In genomic region chr10:55416769-55417168, GRCm38 (mm10) we compare ENCODE assay signal across 19 mouse cellular contexts.
DNase-seq lines count a peak whose midpoint lies in the region; TF ChIP-seq lines count a peak whose summit lies in the region.
"Had no signal": no experiment of that assay in that cellular context is flagged by ENCODE, and none has a peak within 500 bp of the region (broad histone marks: within the 10 kb centered on the region; RNA-seq: fewer than 3 reads in every experiment).

No protein-coding gene starts in this region.

- peak overlapping the region; percentile 40 for H3K4me2 ChIP-seq in myocyte (ENCODE audit: low read depth)
- H3K4me2 ChIP-seq: forebrain, embryonic 15.5 days; heart, embryonic 12.5 days; hindbrain, embryonic 12.5 days had no signal

- no peak for TF ChIP-seq POLR2A in myocyte (IDR thresholded peaks at IDR 0.05; ENCODE audit: insufficient read length, low read depth)

- H3ac ChIP-seq in myocyte (ENCODE audit: control insufficient read depth, insufficient read length), result no peak overlapping the region

- H3K36me3 ChIP-seq in myocyte (ENCODE audit: control insufficient read depth, insufficient read depth), result no peaks in the 10 kb centered on the region
- H3K36me3 ChIP-seq: forebrain, embryonic 15.5 days; heart, embryonic 12.5 days; hindbrain, embryonic 12.5 days had no signal

- peak; percentile 6 for DNase-seq in heart, adult 11 months
- no peak for DNase-seq in heart, postnatal 14 days
- DNase-seq in 416B (ENCODE audit: low read depth) (peak; percentile 18), adipocyte (ENCODE audit: low spot score) (peak; percentile 2)
- DNase-seq in urinary bladder, postnatal 4 days (ENCODE audit: low spot score in 2 of 2), result no peak
- DNase-seq in cerebellum, postnatal 36 days, result no peak
- DNase-seq: adrenal gland, postnatal 25 days; cerebellum, adult 11 months; cerebellum, adult 9-11 months; gastrocnemius, postnatal 10 days; heart, adult 18-20 months; heart, postnatal 10 days; kidney, adult 18-20 months; left cerebral cortex, postnatal 4 days had no signal

- H3K79me2 ChIP-seq in myocyte (ENCODE audit: control insufficient read depth, insufficient read depth), result no peaks in the 10 kb centered on the region

- intact Hi-C loops in heart, postnatal 14 days (cut with DNase I), result no loop called here

- H3K27me3 ChIP-seq in myocyte (ENCODE audit: control insufficient read depth, insufficient read depth, insufficient read length), result no peaks in the 10 kb centered on the region
- H3K27me3 ChIP-seq: forebrain, embryonic 15.5 days; heart, embryonic 12.5 days; hindbrain, embryonic 12.5 days had no signal

- H3K4me3 ChIP-seq in myocyte, result no peak overlapping the region
- H3K4me3 ChIP-seq: erythroblast, embryonic 14.5 days; forebrain, embryonic 15.5 days; heart, embryonic 12.5 days; hindbrain, embryonic 12.5 days had no signal

TF ChIP-seq in myocyte, 11 proteins besides CTCF, POLR2A, EP300 and RAD21:
- 0 out of 2 replicates have a peak, but pooled peaks have one; percentile 19 for TF ChIP-seq CEBPB (IDR thresholded peaks at IDR 0.05; ENCODE audit: insufficient read depth, poor library complexity, severe bottlenecking)
- no peak for TF ChIP-seq USF1 (IDR thresholded peaks at IDR 0.05; ENCODE audit: low read depth)

Comparison
In these comparisons a context has a peak if more than half of its experiments do, and no peak if none do; other contexts are left out.
1. DNase-seq: peak in heart, adult 11 months (single experiment), 416B (single experiment) and adipocyte (single experiment); none in heart, postnatal 14 days (0 of 2), urinary bladder, postnatal 4 days (0 of 2) and cerebellum, postnatal 36 days (0 of 2).